Mouse (Mus musculus): Measurements from ENCODE around the gene Ifit1.

GRCm38 (mm10) chr19:34684857-34685256 lies 44.2 kb downstream of the Ifit1 start:
- TF ChIP-seq CTCF (conservative IDR thresholded peaks at IDR 0.05; ENCODE audit: insufficient read depth, insufficient read length, low read depth, low read length), result peak; percentile 88
- no peak for TF ChIP-seq POLR2A (IDR thresholded peaks at IDR 0.05; ENCODE audit: low read depth, low read length)

All from kidney, adult 2 months (tissue).